Mouse (Mus musculus) midbrain, embryonic 15.5 days (tissue): Measurements from ENCODE around the gene Zfp827. TPM values are rescaled to one million over a fixed set of nuclear protein-coding genes. Genes with fewer than 3 reads are reported as not detected.

Experiments used
- ATAC-seq: fragments of 200-750 bp; cut with Nextera tagmentation; replicated peaks from 2 replicates; pipeline ENCODE4 v1.8.0; 2017; ENCODE audit warnings: moderate TSS enrichment
- H3K27ac ChIP-seq: fragments of 300-500 bp; sonication (generic); 2 replicates; pipeline ENCODE4 v1.5.1; 2015; ENCODE audit warnings: mild to moderate bottlenecking, inconsistent platforms
- H3K27me3 ChIP-seq: fragments of 300-500 bp; sonication (generic); replicated peaks from 2 replicates; pipeline ENCODE4 v1.6.1; 2015; ENCODE audit warnings: inconsistent platforms
- H3K36me3 ChIP-seq: fragments of 300-500 bp; sonication (generic); replicated peaks from 2 replicates; pipeline ENCODE4 v1.6.1; 2015; ENCODE audit warnings: inconsistent platforms
- H3K4me1 ChIP-seq: fragments of 300-500 bp; sonication (generic); 2 replicates; pipeline ENCODE4 v1.6.1; 2015; ENCODE audit warnings: inconsistent platforms
- H3K4me2 ChIP-seq: fragments of 300-500 bp; sonication (generic); 2 replicates; pipeline ENCODE4 v1.6.1; 2015; ENCODE audit warnings: inconsistent platforms, mild to moderate bottlenecking, moderate library complexity
- H3K4me3 ChIP-seq: fragments of 300-500 bp; sonication (generic); 2 replicates; pipeline ENCODE4 v1.5.1; 2015; ENCODE audit warnings: mild to moderate bottlenecking, inconsistent platforms
- H3K9ac ChIP-seq: fragments of 300-500 bp; sonication (generic); 2 replicates; pipeline ENCODE4 v1.6.1; 2015; ENCODE audit warnings: mild to moderate bottlenecking, inconsistent platforms
- H3K9me3 ChIP-seq: fragments of 300-500 bp; sonication (generic); 2 replicates; pipeline ENCODE4 v1.6.1; 2016; ENCODE audit warnings: inconsistent platforms
- WGBS: fragments of 180-500 bp; shearing (Covaris S2); methylation state at CpG from one replicate; pipeline ENCODE4 v1.1.7; 2015; ENCODE audit warnings: mixed read lengths; 5-methylcytosine and 5-hydroxymethylcytosine counted together
- polyA plus RNA-seq: library from polyadenylated mRNA; unstranded; fragments of >200 nt; fragmentation: Nextera tagmentation; extraction: Ambion mirVana; gene quantifications from 2 replicates; pipeline ENCODE4 v1.2.1, GENCODE M21; 2015

Zfp827 gene
- polyA plus RNA-seq, 1 experiment from 2014 or later: 13.9 TPM

DNA sequence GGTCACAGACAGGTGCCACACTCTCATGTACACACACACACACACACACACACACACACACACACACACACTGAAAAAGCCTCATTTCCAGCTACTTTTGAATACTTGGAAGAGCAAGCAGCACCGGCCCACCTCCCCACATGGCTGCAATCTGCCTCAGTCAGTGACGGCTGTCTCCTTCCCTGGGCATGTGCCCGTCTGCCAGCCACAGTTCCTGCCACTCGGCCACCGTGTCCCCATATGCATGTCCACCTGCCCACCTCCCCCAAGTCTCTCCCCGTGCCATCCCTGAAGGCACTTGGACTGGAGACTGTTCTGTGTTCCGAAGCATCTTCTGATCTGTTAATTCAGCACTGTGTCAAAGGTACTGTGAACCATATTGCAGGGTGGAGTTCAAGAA lies 9.8 kb downstream of the Zfp827 start:
- H3K27me3 ChIP-seq: no peaks in the 10 kb centered on the region
- no peak overlapping the region for H3K9ac ChIP-seq
- H3K4me2 ChIP-seq: no peak overlapping the region
- no peaks in the 10 kb centered on the region for H3K36me3 ChIP-seq
- 92% methylated on average over 7 of the region's 7 CpGs for WGBS
- ATAC-seq: no peak
- H3K4me3 ChIP-seq: no peak overlapping the region
- H3K27ac ChIP-seq: no peak overlapping the region
- no peaks in the 10 kb centered on the region for H3K9me3 ChIP-seq
- peaks cover 1% of the 10 kb centered on the region; the same call in 1 of the 2 replicates for H3K4me1 ChIP-seq

GRCm38 (mm10) chr8:79041429-79041828 lies 13.2 kb downstream of the Zfp827 start:
- Histone ChIP-seq H3K9ac (no peak overlapping the region), H3K36me3 (no peaks in the 10 kb centered on the region), H3K4me2 (no peak overlapping the region), H3K9me3 (no peaks in the 10 kb centered on the region), H3K27me3 (no peaks in the 10 kb centered on the region), H3K4me3 (no peak overlapping the region), H3K27ac (no peak overlapping the region), H3K4me1 (no peaks in the 10 kb centered on the region; the same call in 1 of the 2 replicates)
- no peak for ATAC-seq
- WGBS: 87% methylated on average over 3 of the region's 3 CpGs

DNA sequence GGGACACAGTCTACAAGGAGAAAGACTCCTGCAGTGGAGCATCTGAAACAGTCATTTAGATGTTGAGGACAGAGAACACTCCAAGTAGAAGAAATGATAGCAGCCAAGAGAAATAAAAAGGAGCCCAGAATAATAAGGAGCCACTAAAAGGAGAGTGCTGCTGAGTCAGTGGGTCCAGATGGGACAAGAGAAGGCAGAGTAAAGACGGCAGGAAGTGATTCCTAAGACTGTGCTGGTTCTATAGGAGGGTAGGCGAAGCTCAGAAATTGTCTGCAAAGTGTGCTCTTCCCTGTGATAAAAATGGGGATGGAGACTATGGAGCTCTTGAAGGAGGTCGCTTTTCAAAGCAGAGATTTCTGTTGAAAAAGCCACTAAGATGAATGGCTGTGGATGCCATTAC lies 14.0 kb downstream of the Zfp827 start:
- no peaks in the 10 kb centered on the region for H3K36me3 ChIP-seq
- H3K9ac ChIP-seq: no peak overlapping the region
- H3K9me3 ChIP-seq: no peaks in the 10 kb centered on the region
- H3K27me3 ChIP-seq: no peaks in the 10 kb centered on the region
- no peak overlapping the region for H3K4me2 ChIP-seq
- no peak overlapping the region for H3K4me3 ChIP-seq
- H3K4me1 ChIP-seq: no peaks in the 10 kb centered on the region; the same call in 1 of the 2 replicates
- 86% methylated on average over 3 of the region's 3 CpGs for WGBS
- no peak overlapping the region for H3K27ac ChIP-seq
- ATAC-seq: no peak

DNA sequence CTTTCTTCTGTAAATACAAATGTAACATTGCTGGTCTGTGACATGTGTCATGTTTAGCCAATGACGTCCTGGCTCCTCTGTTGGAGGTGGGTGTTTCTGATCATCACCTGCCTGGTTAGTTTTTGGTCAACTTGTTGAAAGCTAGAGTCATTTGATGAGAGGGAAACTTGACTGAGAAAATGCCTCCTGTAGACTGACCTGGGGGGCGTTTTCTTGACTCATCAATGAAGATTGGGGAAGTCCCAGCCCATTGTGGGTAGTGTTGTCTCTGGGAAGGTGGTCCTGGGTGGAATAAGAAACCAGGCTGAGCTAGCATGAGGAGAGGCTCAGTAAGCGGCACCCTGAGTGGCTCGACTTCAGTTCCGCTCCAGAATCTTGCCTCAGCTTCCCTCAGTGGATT lies 16.4 kb downstream of the Zfp827 start:
- Histone ChIP-seq H3K27me3 (no peaks in the 10 kb centered on the region), H3K27ac (no peak overlapping the region), H3K36me3 (no peaks in the 10 kb centered on the region), H3K4me1 (no peaks in the 10 kb centered on the region; the same call in 1 of the 2 replicates), H3K4me2 (no peak overlapping the region), H3K9me3 (no peaks in the 10 kb centered on the region), H3K4me3 (no peak overlapping the region), H3K9ac (no peak overlapping the region)
- no peak for ATAC-seq
- 94% methylated on average over 5 of the region's 5 CpGs for WGBS

- 71% methylated on average over 4 of the region's 4 CpGs for WGBS
- H3K9me3 ChIP-seq: no peaks in the 10 kb centered on the region
- H3K36me3 ChIP-seq: no peaks in the 10 kb centered on the region; the same call in 1 of the 2 replicates
- H3K4me1 ChIP-seq: no peaks in the 10 kb centered on the region; the same call in 1 of the 2 replicates
- H3K9ac ChIP-seq: no peak overlapping the region
- H3K4me3 ChIP-seq: no peak overlapping the region
- no peak for ATAC-seq
- H3K27me3 ChIP-seq: no peaks in the 10 kb centered on the region
- H3K27ac ChIP-seq: no peak overlapping the region
- no peak overlapping the region for H3K4me2 ChIP-seq
Measured at GRCm38 (mm10) chr8:79046659-79047058, 18.4 kb downstream of the Zfp827 start.

DNA sequence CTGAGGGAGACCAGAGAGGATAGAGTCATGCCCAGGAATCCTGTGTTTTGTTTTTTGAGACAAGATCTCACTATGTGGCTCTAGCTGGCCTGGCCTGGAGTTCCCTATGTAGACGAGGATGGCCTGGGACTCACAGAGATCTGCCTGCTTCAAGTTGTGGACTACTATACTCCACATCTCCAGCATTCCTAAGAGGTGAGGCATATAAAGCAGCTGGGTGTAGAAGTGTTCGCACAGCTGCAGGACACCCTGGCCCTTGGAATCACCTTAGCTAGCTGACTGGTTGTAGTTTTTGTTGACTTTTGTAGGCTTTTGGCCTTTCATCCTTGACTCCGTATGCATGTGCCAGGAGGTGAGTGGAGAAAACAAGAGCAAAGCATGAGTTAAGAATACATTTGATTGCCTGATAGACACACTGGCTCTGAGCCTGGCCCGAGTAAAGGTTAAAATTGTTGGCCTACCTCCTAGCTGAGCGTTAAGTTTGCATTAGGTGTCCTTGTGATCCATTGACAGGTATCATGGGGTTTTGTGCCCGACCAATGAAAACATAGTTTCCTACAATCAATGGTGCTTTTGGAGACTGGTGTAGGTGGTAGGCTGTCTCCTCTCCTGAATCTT lies 20.3 kb downstream of the Zfp827 start:
- H3K4me2 ChIP-seq: no peak overlapping the region
- no peak overlapping the region for H3K27ac ChIP-seq
- no peaks in the 10 kb centered on the region for H3K9me3 ChIP-seq
- no peaks in the 10 kb centered on the region; the same call in 1 of the 2 replicates for H3K4me1 ChIP-seq
- no peaks in the 10 kb centered on the region; the same call in 1 of the 2 replicates for H3K36me3 ChIP-seq
- no peak overlapping the region for H3K9ac ChIP-seq
- H3K4me3 ChIP-seq: no peak overlapping the region
- ATAC-seq: no peak
- no peaks in the 10 kb centered on the region for H3K27me3 ChIP-seq
- WGBS: 90% methylated on average over 6 of the region's 6 CpGs

GRCm38 (mm10) chr8:79054222-79054621 lies 26.0 kb downstream of the Zfp827 start:
- no peaks in the 10 kb centered on the region; the same call in 1 of the 2 replicates for H3K36me3 ChIP-seq
- 90% methylated on average over 6 of the region's 6 CpGs for WGBS
- ATAC-seq: no peak
- H3K9ac ChIP-seq: no peak overlapping the region
- no peak overlapping the region for H3K4me3 ChIP-seq
- no peaks in the 10 kb centered on the region for H3K9me3 ChIP-seq
- H3K27me3 ChIP-seq: no peaks in the 10 kb centered on the region
- H3K4me1 ChIP-seq: no peaks in the 10 kb centered on the region
- H3K27ac ChIP-seq: no peak overlapping the region
- H3K4me2 ChIP-seq: no peak overlapping the region

DNA sequence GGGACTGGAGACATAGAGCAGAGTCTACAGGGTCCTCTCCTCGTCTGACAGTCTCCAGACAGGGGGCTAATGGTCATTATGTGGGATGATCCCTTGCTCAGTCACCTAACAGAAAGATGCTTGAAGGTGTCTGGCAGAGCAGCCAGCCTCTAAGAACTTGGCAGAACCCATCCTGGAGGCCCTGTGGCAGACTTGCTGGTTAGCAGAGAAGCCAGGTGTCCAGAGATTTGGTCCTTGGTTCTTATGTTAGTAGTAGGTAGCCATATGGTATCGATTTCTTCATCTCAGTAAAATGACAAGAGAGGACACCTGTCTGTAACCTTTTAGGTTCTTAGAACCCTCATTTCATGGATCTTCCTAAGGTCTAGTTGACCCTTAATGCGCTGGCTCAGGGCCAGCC lies 28.9 kb downstream of the Zfp827 start:
- no peaks in the 10 kb centered on the region for H3K4me1 ChIP-seq
- no peak overlapping the region for H3K9ac ChIP-seq
- no peak overlapping the region for H3K27ac ChIP-seq
- WGBS: 92% methylated on average over 3 of the region's 3 CpGs
- H3K4me2 ChIP-seq: no peak overlapping the region
- H3K9me3 ChIP-seq: no peaks in the 10 kb centered on the region
- no peak for ATAC-seq
- H3K27me3 ChIP-seq: no peaks in the 10 kb centered on the region
- 0 out of 2 replicates have a peak, but pooled peaks cover 5% of the 10 kb centered on the region for H3K36me3 ChIP-seq
- no peak overlapping the region for H3K4me3 ChIP-seq

DNA sequence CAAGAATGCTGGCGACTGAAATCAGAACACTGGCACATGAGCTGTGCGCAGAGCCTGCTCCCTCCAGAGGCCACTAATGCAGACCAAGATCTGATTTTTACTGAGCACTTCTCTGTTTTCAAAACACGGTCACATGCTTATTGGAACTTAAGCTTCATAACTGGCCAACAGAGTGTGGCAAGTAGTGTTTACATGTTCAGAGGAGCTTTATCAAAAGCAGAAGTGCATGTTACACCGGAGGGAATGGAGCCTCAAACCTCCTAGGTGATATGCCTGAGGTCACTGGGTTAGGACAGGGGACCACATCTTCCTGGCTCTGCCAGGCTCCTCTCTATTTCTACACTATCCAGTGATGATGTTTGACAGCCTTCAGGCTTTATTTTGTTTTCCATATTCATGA lies 31.1 kb downstream of the Zfp827 start:
- 84% methylated on average over 4 of the region's 4 CpGs for WGBS
- H3K36me3 ChIP-seq: 0 out of 2 replicates have a peak, but pooled peaks cover 5% of the 10 kb centered on the region
- no peak for ATAC-seq
- H3K9ac ChIP-seq: no peak overlapping the region
- H3K4me1 ChIP-seq: no peaks in the 10 kb centered on the region
- no peaks in the 10 kb centered on the region for H3K27me3 ChIP-seq
- no peak overlapping the region for H3K27ac ChIP-seq
- no peaks in the 10 kb centered on the region for H3K9me3 ChIP-seq
- no peak overlapping the region for H3K4me3 ChIP-seq
- no peak overlapping the region for H3K4me2 ChIP-seq

DNA sequence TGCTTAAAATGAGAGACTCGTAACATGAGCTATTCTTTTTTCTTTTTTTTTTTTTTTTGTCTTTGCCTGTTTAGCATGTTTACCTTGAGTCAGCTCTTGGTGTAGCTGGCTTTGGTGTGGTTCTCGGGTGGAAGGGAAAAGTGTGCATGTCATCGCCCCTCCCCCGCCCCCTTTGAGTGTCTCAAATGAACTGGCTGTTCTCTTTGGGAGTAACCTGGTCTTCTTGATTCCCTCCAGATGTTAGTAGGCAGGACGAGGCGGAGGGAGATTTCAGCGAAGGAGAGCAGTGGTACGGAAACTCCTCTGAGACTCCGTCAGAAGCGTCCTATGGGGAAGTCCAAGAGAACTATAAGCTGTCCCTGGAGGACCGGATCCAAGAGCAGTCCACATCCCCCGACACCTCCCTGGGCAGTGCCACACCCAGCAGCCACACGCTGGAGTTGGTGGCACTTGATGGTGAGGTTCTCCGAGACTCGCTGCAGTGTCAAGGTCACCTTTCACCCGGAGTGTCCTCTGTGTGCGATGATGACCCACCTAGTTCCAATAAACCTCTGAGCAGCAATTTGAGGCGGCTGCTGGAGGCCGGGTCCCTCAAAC lies 31.9 kb downstream of the Zfp827 start:
- H3K27ac ChIP-seq: no peak overlapping the region
- H3K9me3 ChIP-seq: no peaks in the 10 kb centered on the region
- no peak overlapping the region for H3K4me2 ChIP-seq
- H3K36me3 ChIP-seq: 0 out of 2 replicates have a peak, but pooled peaks cover 5% of the 10 kb centered on the region
- ATAC-seq: no peak
- H3K4me1 ChIP-seq: no peaks in the 10 kb centered on the region
- H3K9ac ChIP-seq: no peak overlapping the region
- no peaks in the 10 kb centered on the region for H3K27me3 ChIP-seq
- WGBS: 92% methylated on average over 19 of the region's 19 CpGs
- no peak overlapping the region for H3K4me3 ChIP-seq

DNA sequence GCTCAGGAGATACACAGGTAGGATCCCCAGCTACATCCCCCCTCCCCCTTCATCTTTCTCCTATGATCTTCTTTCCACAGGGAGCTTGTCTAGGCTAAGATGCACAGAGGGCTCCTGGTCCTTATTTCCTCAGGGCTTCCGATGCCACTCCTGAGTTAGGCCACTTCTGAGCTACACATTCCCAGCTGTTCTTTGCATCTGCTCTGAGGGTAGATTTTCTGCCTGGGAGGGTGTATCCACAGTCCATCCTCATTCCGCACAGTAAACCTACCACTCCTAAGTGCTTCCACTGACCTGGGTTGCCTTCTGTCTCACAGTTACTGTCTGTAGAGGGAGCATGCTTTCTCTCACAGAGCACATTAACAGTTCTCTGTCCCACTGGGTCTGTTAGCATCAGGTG lies 37.7 kb downstream of the Zfp827 start:
- H3K9ac ChIP-seq: no peak overlapping the region
- H3K4me2 ChIP-seq: no peak overlapping the region
- no peaks in the 10 kb centered on the region for H3K9me3 ChIP-seq
- no peaks in the 10 kb centered on the region for H3K27me3 ChIP-seq
- 91% methylated on average over 2 of the region's 2 CpGs for WGBS
- 0 out of 2 replicates have a peak, but pooled peaks cover 3% of the 10 kb centered on the region for H3K36me3 ChIP-seq
- no peak overlapping the region for H3K4me3 ChIP-seq
- H3K27ac ChIP-seq: no peak overlapping the region
- ATAC-seq: no peak
- 0 out of 2 replicates have a peak, but pooled peaks cover 3% of the 10 kb centered on the region for H3K4me1 ChIP-seq

GRCm38 (mm10) chr8:79067812-79068630 lies 39.8 kb downstream of the Zfp827 start:
- H3K36me3 ChIP-seq: no peaks in the 10 kb centered on the region
- H3K27me3 ChIP-seq: no peaks in the 10 kb centered on the region
- H3K4me2 ChIP-seq: no peak overlapping the region
- 80% methylated on average over 3 of the region's 3 CpGs for WGBS
- H3K27ac ChIP-seq: no peak overlapping the region
- ATAC-seq: no peak
- H3K4me3 ChIP-seq: no peak overlapping the region
- H3K9ac ChIP-seq: no peak overlapping the region
- 0 out of 2 replicates have a peak, but pooled peaks cover 3% of the 10 kb centered on the region for H3K4me1 ChIP-seq
- H3K9me3 ChIP-seq: no peaks in the 10 kb centered on the region
